Mouse (Mus musculus) limb, embryonic 11.5 days (tissue): ENCODE measurements around the gene Shld2. TPM values are rescaled to one million over a fixed set of nuclear protein-coding genes. Genes with fewer than 3 reads are reported as not detected.

Source experiments
- ATAC-seq: fragments of 200-750 bp; cut with Nextera tagmentation; 2 replicates; pipeline ENCODE4 v1.8.0; 2017; ENCODE audit warnings: low read depth; ENCODE audit not compliant: insufficient number of reproducible peaks, low FRiP score, low TSS enrichment
- DNase-seq: peaks from one replicate; pipeline ENCODE4 v3.0.0-alpha.2; 2015; ENCODE audit warnings: low spot score
- H3K27ac ChIP-seq: fragments of 300-500 bp; sonication (generic); replicated peaks from 2 replicates; pipeline ENCODE4 v1.5.1; 2014; ENCODE audit warnings: low read depth, mild to moderate bottlenecking, low read length
- H3K27me3 ChIP-seq: fragments of 300-500 bp; sonication (generic); 2 replicates; pipeline ENCODE4 v1.6.1; 2014; ENCODE audit warnings: mild to moderate bottlenecking, low read length, mixed read lengths; ENCODE audit not compliant: control insufficient read depth, insufficient read depth
- H3K36me3 ChIP-seq: fragments of 300-500 bp; sonication (generic); 2 replicates; pipeline ENCODE4 v1.6.1; 2014; ENCODE audit warnings: mild to moderate bottlenecking, low read length, moderate library complexity, mixed read lengths; ENCODE audit not compliant: control insufficient read depth, insufficient read depth
- H3K4me1 ChIP-seq: fragments of 300-500 bp; sonication (generic); 2 replicates; pipeline ENCODE4 v1.6.1; 2014; ENCODE audit warnings: low read length, mixed read lengths; ENCODE audit not compliant: control insufficient read depth, insufficient read depth
- H3K4me2 ChIP-seq: fragments of 300-500 bp; sonication (generic); 2 replicates; pipeline ENCODE4 v1.6.1; 2014; ENCODE audit warnings: low read depth, mild to moderate bottlenecking, moderate library complexity; ENCODE audit not compliant: severe bottlenecking
- H3K4me3 ChIP-seq: fragments of 300-500 bp; sonication (generic); 2 replicates; pipeline ENCODE4 v1.5.1; 2014; ENCODE audit warnings: low read depth, low read length
- H3K9ac ChIP-seq: fragments of 300-500 bp; sonication (generic); 2 replicates; pipeline ENCODE4 v1.6.1; 2014; ENCODE audit warnings: mild to moderate bottlenecking, low read length
- H3K9me3 ChIP-seq: fragments of 300-500 bp; sonication (generic); 2 replicates; pipeline ENCODE4 v1.6.1; 2016; ENCODE audit warnings: low read length; ENCODE audit not compliant: control insufficient read depth
- WGBS: fragments of 180-500 bp; shearing (Covaris S2); extraction: QIAGEN DNeasy Blood & Tissue Kit; methylation state at CpG from one replicate; pipeline ENCODE4 v1.1.7; 2014; 5-methylcytosine and 5-hydroxymethylcytosine counted together
- polyA plus RNA-seq: library from polyadenylated mRNA; unstranded; fragments of >200 nt; fragmentation: Nextera tagmentation; extraction: Ambion mirVana; gene quantifications from 2 replicates; pipeline ENCODE4 v1.2.1, GENCODE M21; 2014

Shld2 gene
- polyA plus RNA-seq, 1 experiment from 2014 or later = 12.7 TPM

GRCm38 (mm10) chr14:34200738-34201230, 109.5 kb downstream of the Shld2 start:
- peak overlapping the region; percentile 89 for H3K4me2 ChIP-seq
- ATAC-seq = peak; percentile 63
- no peaks in the 10 kb centered on the region for H3K36me3 ChIP-seq
- H3K4me1 ChIP-seq = 0 out of 2 replicates have a peak, but pooled peaks cover 3% of the 10 kb centered on the region
- H3K9me3 ChIP-seq = no peaks in the 10 kb centered on the region
- H3K27ac ChIP-seq = no peak overlapping the region
- 4% methylated on average over 19 of the region's 19 CpGs for WGBS
- peak overlapping the region; percentile 67 for H3K4me3 ChIP-seq
- peak overlapping the region; percentile 56 for H3K9ac ChIP-seq
- H3K27me3 ChIP-seq = no peaks in the 10 kb centered on the region
- peak; percentile 55 for DNase-seq

DNA sequence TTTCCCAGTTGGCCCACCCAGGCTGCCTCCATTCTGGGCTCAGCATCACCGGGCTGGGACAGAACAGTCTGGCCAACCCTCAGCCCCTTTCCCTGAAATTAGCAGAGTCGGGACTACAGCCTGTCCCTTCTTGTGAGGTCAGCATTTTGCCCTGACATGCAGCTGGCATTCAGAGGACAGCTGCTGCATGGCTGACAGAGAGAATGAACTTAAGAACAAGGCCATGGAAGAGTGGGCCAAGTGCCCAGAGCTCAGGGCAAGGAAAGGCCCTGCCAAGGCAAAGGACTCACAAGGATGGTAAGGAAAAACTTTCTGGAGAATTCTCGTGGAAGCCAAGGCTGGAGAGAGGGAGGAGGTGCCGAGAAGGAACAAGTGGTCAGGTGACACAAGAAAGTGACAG, 113.6 kb downstream of the Shld2 start:
- H3K4me3 ChIP-seq = no peak overlapping the region

DNA sequence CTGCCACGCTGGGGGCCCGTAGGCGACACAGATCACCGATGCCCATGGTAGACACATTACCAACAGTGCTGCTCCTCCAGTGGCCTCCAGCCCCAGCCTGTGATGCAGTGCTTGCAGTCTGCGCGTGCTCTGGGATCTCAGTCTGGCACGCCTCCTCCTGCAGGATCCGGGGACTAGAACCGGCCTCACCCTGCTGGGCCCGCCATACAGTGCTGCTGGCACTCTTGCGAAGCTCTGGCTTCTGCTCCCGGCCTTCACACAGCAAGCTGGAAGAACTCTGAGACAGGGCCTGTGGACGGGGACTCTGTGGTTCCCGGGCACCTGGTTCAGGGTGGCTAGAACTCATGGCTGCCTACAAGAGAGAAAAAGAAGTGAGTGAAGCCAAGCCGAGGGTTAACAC, 114.8 kb downstream of the Shld2 start:
- H3K36me3 ChIP-seq = no peaks in the 10 kb centered on the region
- no peak overlapping the region for H3K9ac ChIP-seq
- ATAC-seq (no peak), DNase-seq (no peak)
- H3K27ac ChIP-seq = no peak overlapping the region
- no peaks in the 10 kb centered on the region for H3K27me3 ChIP-seq
- H3K4me1 ChIP-seq = 0 out of 2 replicates have a peak, but pooled peaks cover 3% of the 10 kb centered on the region
- 90% methylated on average over 15 of the region's 15 CpGs for WGBS
- no peaks in the 10 kb centered on the region for H3K9me3 ChIP-seq
- no peak overlapping the region for H3K4me2 ChIP-seq
- no peak overlapping the region for H3K4me3 ChIP-seq

More for the DNA sequence above, 113.6 kb downstream of the Shld2 start:
- Histone ChIP-seq H3K4me1 (0 out of 2 replicates have a peak, but pooled peaks cover 3% of the 10 kb centered on the region), H3K27ac (no peak overlapping the region), H3K4me2 (no peak overlapping the region), H3K27me3 (no peaks in the 10 kb centered on the region), H3K36me3 (no peaks in the 10 kb centered on the region), H3K9ac (0 out of 2 replicates have a peak overlapping the region, but pooled peaks have one; percentile 5), H3K9me3 (no peaks in the 10 kb centered on the region)
- no peak for ATAC-seq
- DNase-seq = no peak
- WGBS = 23% methylated on average over 4 of the region's 4 CpGs

DNA sequence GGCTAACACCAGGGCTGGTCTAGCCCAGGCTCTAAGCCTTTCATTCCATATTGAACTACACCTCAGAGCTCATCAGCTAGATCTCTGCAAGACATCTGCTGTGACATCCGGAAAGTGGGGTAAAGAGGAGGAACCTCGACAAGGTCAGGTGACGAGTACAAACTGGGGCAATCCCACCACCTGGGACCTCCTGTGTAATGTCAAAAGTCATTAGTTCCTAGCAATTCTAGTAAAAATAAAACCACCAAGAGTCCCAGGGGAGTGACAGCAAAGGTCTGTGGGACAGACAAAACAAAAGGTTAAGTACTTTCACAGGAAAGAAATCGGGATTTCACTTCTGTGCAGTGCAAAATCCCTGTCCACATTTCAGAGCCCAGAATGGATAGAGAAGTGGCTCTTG, 116.4 kb downstream of the Shld2 start:
- Histone ChIP-seq H3K4me3 (no peak overlapping the region), H3K27ac (no peak overlapping the region), H3K4me2 (no peak overlapping the region), H3K36me3 (no peaks in the 10 kb centered on the region), H3K9ac (no peak overlapping the region), H3K27me3 (no peaks in the 10 kb centered on the region), H3K9me3 (no peaks in the 10 kb centered on the region), H3K4me1 (0 out of 2 replicates have a peak, but pooled peaks cover 3% of the 10 kb centered on the region)
- DNase-seq = no peak
- ATAC-seq = no peak
- 83% methylated on average over 4 of the region's 4 CpGs for WGBS

GRCm38 (mm10) chr14:34190361-34190760, 119.9 kb downstream of the Shld2 start:
- Histone ChIP-seq H3K4me1 (no peaks in the 10 kb centered on the region), H3K4me2 (no peak overlapping the region), H3K36me3 (no peaks in the 10 kb centered on the region), H3K9me3 (no peaks in the 10 kb centered on the region), H3K4me3 (no peak overlapping the region), H3K27me3 (no peaks in the 10 kb centered on the region), H3K27ac (no peak overlapping the region), H3K9ac (no peak overlapping the region)
- ATAC-seq (no peak), DNase-seq (no peak)
- 77% methylated on average over 7 of the region's 7 CpGs for WGBS

DNA sequence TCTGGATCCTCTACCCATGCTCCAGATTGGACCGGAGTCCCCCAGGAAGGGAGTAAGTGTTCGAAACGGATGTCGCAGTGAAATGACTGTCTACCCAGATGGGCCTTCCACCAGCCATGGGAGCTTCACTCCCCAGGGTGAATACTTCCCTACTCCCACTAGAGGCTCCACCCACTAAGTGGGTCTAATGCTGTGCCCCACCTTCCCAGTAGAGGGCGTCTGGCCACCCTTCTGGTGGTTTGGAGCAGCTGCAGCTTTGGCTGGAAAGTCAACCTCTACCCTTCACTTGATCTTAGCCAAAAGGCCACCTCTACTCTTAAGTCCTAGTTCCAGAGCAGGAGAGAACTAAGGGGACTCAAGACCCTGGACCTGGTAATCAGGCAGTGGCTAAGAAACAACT, 121.7 kb downstream of the Shld2 start:
- DNase-seq (peak; percentile 44), ATAC-seq (no peak)
- Histone ChIP-seq H3K4me3 (no peak overlapping the region), H3K9me3 (no peaks in the 10 kb centered on the region), H3K9ac (no peak overlapping the region), H3K4me2 (no peak overlapping the region), H3K36me3 (no peaks in the 10 kb centered on the region), H3K4me1 (no peaks in the 10 kb centered on the region), H3K27ac (no peak overlapping the region), H3K27me3 (no peaks in the 10 kb centered on the region)
- 64% methylated on average over 5 of the region's 5 CpGs for WGBS

Other genes starting within 250 kb of the Shld2 start
- 1.5 and 2.4 TPM in 2 replicates for gene Anxa8, start 224.5 kb downstream of the Shld2 start, polyA plus RNA-seq
- gene A630023A22Rik, start 207.7 kb downstream of the Shld2 start, polyA plus RNA-seq = not detected in 2 replicates
- not detected in 2 replicates for gene Npy4r, start 158.0 kb downstream of the Shld2 start, polyA plus RNA-seq
- gene Gprin2, start 108.8 kb downstream of the Shld2 start, polyA plus RNA-seq = 0.41 and 0.44 TPM in 2 replicates
- gene Syt15, start 90.9 kb downstream of the Shld2 start, polyA plus RNA-seq = 0.13 and 0.14 TPM in 2 replicates
- 76.3 and 83.7 TPM in 2 replicates for gene Glud1, start 234 bp upstream of the Shld2 start, polyA plus RNA-seq
- gene Fam25c, start 44.9 kb upstream of the Shld2 start, polyA plus RNA-seq = not detected in 2 replicates
- 3.1 and 3.5 TPM in 2 replicates for gene Sncg, start 64.3 kb upstream of the Shld2 start, polyA plus RNA-seq
- 5.8 and 6.3 TPM in 2 replicates for gene Mmrn2, start 65.0 kb upstream of the Shld2 start, polyA plus RNA-seq
- gene Bmpr1a, start 192.8 kb upstream of the Shld2 start, polyA plus RNA-seq = 67.2 and 74.5 TPM in 2 replicates
- not detected in 2 replicates for gene 9230112D13Rik, start 212.3 kb upstream of the Shld2 start, polyA plus RNA-seq